Mouse (Mus musculus) T-helper 1 cell (primary cell): ENCODE results near the gene Ttc28.

Source experiments
- in situ Hi-C: fragments of 300-600 bp; cut with MboI, MseI; formaldehyde crosslinking; loops from one replicate; pipeline ENCODE4 v1.15.1; 2025; ENCODE audit warnings: high pct_unique_total_duplicates

Gene Ttc28

DNA sequence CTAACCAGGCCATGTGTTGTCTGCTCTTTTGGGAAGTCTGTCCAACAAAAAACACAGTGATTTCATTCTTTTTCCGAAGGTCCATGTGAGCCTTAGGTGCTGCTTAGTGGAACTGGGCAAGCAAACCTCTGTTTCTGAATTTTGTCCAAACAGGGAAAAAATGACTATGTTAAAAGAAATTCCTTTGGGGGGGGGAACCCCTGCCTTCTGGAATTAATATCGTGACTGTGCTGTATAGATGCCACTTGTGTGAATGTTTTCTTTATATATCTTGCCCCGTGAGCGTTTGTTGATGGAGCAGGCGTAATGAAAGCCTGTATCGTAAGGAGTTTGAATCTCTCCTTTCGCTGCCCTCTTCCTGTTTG, 127.5 kb downstream of the Ttc28 start:
- in situ Hi-C loops: no loop called here

DNA sequence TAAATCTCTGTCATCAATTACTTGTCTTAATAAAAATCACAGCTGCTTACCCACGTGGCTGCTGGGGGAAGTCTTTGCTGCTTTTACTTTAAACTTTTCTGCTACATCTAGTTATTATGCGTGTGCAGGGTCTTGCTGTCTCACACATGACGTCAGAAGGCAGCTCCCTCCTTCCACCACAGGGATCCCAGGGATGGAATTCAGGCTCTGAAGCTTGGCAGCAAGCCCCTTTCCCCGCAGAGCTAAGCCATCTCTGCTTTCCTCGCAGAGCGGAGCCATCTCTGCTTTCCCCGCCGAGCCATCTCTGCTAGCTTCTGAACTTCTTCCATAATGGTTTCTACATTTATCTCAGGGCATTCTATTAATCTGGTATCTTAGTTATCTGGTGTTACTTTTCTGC, 128.3 kb downstream of the Ttc28 start:
- in situ Hi-C loops: no loop called here

DNA sequence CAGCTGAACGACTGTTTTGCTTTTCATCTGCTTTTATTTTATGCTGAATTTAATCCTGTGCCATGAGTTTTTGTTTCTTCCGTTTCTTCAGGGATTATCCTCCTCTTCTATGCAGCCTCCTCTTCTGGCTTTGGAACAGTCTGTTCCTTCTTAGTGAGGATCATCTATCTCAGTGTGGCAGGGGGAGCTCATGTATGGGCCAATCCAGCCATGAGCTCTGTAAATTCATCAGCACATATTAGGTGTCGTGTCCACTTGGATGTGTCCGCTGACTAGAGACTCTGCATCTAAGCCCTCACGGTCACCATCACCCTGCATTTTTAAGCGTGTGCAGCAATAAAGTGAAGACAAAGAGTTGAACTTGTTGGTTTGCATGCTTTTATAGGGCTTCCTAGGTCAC, 128.8 kb downstream of the Ttc28 start:
- in situ Hi-C loops: no loop called here

DNA sequence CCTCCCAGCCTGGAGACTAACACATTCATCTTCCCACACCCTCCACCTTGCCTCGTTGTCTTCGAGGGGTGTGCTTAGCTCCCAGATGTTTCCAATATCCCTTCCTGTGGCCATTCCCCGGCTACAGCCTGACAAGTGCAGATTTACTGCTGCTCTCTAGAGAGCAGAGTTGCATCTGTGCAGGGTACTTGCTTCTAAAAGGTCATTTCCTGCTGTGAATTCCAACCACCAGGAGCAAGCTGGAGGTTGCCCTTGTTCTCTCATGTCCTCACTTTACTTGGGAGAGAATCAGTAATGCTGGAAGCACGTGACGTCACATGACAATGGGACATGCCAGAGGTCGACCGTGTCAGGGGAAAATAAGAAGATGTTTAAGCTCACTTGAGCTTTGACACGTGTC, 131.7 kb downstream of the Ttc28 start:
- in situ Hi-C loops: no loop called here

DNA sequence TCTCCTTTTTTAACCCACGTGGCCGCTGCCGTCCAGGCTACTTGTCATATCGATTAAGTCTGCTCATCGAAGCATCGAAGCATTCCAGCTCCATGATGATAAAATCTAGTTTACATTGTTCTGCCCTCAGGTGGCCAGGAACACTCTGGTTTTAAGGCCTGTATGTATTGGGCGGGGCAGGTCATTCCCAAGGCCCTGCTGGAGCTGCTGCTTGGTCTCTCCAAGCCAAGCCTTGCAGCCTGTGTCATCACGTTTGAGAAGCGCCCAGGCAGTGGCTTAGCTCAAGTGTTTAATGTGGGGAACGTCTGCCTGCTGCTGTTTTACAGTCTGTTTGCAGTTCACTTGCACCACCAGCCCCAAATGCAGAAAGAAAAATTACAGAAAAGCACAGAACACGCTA, 132.5 kb downstream of the Ttc28 start:
- in situ Hi-C loops: no loop called here

DNA sequence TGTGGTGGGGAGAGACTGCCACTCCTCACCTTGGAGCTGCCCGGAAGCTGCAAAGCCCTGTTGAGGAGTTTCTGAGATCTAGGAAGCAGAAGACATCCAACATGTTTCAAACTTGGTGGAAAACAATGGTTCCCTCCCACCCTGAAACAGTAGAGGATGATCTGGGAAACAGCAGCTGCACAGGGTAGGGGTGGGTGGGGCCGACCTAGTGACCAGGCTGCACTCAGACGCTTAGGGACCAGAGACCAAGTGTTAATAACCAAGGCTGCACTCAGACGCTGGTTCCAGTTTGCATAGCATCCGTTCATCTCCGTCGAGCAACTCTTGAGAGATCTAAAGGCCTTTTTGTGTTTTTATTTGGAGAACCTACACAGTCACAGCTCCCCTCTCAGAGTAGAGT, 133.0 kb downstream of the Ttc28 start:
- in situ Hi-C loops: no loop called here

DNA sequence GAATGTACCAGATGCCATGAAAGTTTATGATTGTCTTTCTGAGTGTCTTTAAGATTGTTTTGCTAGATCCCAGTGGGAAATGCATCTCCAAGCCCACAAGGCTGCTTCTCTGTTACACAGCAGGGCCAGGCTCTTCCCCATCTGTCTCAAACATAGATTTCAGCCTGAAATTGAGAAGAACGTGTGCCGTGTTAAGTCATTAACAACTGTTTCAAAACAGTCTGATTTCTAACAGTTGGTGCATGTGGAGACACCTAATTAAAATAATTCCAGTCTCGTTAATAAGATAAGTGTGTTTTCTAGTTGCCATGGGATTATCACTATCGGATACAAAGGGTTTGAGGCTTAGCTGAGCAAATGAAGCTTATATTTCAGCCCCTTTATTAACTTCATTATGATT, 135.4 kb downstream of the Ttc28 start:
- in situ Hi-C loops: no loop called here

DNA sequence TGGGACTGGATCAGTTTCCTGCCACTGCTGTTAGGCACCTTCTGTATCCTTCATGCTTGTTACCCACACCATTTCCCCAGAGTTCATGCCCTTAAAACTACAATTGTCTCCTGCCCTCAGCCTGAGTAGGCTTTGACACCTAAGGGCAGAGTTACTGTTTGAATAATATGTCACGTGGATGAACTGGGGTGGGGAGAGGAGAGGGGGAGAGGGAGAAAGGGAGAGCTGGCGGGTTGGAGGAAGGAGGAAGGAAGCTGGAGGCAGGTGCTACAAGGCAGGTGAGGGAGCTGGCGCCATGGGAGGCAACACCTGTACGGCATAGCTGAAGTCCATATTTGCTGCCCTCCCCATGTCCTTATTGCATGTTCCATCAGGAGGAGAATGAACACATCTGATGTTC, 137.7 kb downstream of the Ttc28 start:
- in situ Hi-C loops: no loop called here

DNA sequence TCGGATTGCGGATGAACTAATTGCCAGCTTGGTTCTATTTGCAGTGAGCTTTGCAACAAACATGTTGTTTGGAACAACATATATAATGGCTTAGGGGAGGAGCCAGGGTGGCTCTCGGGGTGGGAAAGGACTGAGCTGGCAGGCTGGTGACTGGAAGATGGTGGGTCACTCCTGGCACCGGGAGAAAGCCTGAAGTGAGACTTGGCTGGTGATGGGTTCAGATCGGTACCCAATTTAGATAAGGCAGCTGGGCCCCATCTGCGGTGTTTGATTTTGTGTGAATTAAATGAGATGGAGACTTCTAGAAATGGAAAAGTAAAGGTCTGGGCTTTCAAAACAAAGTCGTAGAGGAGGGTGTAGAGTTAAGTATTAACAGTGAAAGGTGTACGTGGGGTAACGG, 142.7 kb downstream of the Ttc28 start:
- in situ Hi-C loops: no loop called here

DNA sequence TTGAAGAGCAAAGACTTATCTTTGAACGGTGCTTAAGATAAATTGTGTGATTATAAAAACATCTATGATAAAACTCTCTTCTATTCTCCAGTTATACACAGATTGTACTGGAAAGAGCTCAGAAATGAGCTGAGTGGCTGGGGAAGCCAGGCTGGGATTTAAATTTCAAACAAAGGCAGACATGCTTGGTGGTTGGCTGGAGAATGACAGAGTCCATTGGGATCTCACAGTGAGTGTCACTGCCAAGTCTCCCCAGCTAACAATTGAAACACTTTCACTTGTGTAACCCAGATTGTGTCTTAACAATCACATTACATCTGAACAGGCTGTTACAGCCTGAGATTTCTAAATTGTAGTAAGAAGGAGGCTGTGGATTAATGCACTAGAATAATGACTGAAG, 143.3 kb downstream of the Ttc28 start:
- in situ Hi-C loops: no loop called here

DNA sequence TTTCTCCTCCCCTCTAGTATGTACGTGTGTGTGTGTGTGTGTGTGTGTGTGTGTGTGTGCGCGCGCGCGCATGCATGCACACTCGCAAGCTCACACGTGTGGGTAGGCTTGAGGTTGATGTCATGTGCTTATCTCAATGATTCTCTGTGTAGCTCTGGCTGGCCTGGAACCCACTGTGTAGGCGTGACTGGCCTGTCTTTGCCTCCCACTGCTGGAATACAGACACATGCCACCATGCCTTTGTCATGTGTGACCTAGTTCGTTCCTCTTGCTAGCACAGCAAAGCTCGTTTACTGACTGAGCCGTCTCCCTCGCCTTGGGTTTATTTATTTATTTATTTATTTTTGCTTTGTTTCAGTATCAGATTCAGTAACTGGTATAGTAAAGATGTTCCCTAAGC, 145.0 kb downstream of the Ttc28 start:
- in situ Hi-C loops: no loop called here

DNA sequence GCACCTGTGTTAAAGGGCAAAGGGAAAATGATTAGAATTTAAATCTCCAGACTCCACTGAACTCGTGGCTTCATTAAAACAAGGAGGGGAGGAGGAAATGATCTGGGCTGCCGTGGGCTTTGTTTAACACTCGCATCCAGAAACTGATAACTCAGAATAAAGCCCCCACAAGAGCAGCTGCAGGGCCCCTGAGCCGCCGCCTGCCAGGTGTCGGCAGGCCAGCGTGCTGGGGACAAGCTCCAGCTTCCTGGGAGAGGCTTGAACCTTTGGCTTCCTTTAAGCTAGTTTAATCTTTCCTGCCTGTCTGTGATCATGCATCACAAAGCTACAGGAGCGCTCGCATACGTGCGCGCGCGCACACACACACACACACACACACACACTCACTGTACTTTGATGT, 145.9 kb downstream of the Ttc28 start:
- in situ Hi-C loops: no loop called here

DNA sequence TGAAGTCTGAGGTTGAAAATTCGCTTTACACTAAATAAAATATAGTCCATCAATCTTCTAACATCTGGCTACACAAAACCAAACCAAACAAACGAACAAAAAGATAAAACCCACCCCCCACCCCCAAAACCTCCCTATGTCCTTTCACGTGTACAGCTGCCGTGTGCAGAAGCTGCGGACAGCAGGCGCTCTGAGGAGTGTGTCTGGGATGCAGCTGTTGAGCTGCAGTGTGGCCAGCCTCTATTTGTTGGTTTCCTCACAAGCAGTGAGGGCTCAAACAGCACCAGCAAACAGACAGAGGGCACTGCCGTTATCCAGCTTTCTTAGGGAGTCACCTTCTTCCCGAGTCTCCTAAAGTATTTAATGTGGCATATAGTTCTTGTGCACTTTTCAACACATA, 146.6 kb downstream of the Ttc28 start:
- in situ Hi-C loops: no loop called here

DNA sequence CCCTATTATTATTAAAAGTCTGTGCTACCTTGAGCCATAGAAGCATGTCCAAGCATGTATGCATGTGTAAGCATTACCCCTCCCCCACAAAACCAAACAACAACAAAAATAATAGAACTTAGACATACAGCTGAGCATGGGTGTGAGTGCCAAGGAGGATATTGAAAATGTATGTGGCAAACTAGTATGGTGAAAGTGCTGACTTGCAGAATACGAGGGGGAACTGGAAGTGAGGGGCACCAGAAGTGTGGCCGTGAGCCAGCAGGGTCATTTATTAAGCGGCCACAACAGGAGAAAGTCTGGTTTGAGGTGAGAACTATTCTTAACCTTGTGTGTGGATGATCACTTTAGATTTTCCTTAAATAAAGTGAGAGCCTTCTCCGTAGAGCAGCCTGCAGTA, 148.7 kb downstream of the Ttc28 start:
- in situ Hi-C loops: no loop called here

DNA sequence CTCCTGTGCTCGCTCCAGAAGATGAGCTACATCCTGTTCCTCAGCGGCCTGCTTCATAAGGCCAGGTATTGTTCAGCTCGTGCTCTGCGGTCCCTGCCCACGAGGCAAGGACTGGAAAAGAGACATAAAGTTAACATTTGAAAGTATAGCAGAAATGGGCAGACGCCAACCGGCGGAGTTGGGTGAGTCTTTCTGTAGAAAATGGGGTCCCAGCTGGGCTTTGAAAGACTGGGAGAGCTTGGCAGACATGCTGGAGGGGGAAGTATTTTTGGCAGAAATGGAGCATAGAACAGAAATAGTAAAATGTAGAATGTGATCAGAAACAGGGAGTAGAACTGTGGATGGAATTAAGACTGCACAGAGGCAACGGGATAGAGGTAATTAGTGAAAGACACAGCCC, 149.3 kb downstream of the Ttc28 start:
- in situ Hi-C loops: no loop called here

DNA sequence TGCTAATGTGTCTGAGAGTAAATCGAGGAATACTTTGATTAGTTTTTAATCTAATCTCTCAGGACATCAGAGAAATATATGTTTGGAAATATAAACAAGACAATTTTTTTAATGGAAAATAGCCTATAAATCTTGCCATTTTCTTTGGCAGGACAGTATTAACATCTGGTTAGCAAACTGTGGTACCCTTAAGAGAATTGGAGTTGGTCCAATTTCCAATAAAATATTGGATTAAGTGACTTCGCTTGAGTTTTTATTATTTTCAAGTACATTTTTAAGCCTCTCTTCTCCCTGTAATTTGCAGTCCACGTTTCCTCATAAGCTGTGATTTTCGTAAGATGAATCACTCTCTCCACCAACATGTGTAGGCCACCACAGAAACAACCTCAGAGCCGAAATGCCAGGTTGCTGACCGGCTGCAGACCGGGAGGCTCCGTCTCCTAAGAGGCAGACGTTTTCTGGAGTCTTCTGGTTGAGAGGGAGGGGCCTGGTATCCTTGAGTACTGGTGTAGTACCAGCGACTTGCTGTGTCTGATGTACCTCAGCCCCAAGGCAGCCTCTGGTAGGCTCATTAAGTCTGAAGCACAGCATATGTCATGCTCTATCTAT, 153.2 kb downstream of the Ttc28 start:
- in situ Hi-C loops: loop anchor here (10.0 kb wide), 1 partner anchor 1142 kb away; no protein-coding TSS in a partner anchor

DNA sequence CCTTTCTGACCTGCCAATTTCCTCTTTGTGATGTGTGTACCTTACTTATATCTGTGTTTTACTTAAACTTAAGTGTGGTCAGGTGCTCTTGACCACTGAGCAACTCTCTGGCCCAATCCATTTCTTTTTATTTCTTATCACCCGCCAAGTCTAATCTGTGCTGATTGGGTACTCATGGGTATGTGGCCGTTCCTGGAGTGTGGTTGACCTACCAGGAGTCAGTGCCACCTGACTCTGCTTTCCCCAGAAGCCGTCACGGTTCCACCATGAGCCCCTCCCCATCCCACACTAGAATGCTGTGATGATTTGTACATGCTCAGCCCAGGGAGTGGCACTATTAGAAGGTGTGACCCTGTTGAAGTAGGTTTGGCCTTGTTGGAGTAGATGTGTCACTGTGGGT, 153.9 kb downstream of the Ttc28 start:
- in situ Hi-C loops: loop anchor here (10.0 kb wide), 1 partner anchor 1141 kb away; no protein-coding TSS in a partner anchor

DNA sequence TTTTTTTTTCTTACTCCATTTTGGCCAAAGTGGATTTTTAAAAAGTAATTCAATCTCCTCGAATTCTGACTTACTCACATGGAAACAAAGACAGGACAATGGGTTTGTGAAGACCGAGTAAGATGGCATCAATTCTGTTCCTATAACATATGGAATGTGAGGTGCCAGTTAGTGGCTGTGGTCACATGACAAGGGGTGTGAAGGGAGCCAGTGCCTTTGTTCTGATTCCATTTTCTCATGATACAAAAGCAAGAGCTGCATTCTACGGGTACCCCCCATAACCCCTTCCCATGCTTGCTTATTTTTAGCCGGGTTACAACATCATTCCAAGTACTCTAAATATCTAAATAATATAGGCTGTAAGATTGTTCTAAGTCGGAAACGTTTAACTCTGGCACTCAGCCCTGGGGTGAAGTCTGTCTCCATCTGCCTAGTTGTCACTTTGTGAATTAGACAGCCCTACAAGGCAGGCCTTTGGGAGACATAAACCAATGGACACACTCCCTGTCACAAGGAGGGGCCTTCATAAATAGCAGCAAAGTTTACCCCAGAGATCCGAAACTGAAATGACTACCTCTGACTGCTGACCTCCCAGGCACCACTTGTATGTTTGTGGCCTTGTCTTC, 157.6 kb downstream of the Ttc28 start:
- in situ Hi-C loops: loop anchor here (10.0 kb wide), 1 partner anchor 1138 kb away; no protein-coding TSS in a partner anchor

DNA sequence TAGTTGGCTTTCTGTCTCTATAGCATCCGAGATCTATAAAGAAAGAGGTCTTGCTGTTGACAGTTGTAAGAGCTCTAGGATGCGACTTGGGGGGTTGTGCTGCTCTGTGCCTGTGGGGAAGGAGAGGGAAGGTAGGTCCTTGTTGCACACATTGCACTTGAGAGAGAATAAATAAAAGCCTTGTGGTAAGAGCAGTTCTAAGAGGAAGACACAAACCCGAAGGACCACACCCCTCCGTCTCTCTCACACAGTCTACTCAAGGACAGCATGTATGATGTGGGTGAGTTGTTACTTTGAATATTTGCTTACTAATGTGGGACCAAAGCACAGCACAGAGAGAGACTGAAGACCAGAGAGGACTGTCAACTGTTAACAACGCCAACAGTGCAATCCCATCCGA, 160.2 kb downstream of the Ttc28 start:
- in situ Hi-C loops: loop anchor here (10.0 kb wide), 1 partner anchor 1135 kb away; no protein-coding TSS in a partner anchor

DNA sequence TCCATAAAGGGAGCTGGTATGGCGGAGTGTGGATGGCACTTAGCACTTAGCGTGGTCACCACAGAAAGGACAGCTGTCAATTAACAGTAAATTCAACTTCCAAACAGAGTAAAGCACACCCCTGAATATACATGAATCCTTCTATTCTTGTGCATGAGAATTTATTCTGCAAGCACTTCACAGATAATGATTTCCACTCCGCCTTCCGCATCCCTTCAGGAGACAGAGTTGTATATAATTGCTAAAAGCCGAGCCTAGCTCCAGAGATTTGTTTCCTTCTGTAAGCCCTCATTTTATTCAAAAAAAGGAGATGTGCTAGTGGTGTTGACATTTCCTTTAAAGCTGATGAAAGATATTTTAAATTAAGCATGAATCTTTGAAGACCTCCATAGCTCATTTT, 162.3 kb downstream of the Ttc28 start:
- in situ Hi-C loops: no loop called here

DNA sequence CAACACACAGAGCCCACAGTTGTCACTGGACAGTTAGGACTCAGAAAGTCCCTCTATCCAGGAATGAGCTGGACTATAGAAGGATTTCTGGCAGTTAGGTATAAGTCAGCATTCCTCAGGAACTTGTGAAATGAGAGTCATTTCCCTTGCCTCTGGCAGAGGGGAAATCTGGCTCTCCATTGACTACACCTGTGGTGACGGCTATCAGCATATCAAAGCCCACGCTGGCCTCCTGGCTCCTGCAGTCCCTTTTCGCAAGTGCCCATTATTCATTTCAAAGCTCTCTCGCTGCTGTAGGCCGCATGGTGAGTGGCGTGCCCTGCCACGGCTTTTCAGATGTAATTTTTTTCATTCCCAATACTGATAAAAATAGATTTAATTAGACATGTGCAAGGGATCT, 164.6 kb downstream of the Ttc28 start:
- in situ Hi-C loops: no loop called here

DNA sequence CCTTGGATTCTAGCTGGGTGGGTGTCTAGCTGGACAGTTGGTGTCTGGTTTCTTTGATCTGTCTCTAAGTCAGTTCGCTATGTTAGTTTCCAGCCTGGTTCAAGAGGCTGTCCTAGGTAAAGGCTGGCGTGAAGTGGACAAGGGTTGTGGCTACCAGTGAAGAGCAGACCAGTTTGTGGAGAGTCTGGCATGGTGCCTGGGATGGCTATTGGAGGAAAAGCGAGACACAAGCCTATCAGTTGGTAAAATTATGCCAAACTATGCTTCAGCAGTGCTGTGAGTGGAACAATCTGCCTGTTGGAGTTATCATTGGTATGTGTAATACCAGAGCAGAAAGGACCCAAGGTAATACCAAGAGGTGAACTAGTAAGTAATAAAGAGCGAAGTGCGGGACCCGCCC, 166.8 kb downstream of the Ttc28 start:
- in situ Hi-C loops: no loop called here

DNA sequence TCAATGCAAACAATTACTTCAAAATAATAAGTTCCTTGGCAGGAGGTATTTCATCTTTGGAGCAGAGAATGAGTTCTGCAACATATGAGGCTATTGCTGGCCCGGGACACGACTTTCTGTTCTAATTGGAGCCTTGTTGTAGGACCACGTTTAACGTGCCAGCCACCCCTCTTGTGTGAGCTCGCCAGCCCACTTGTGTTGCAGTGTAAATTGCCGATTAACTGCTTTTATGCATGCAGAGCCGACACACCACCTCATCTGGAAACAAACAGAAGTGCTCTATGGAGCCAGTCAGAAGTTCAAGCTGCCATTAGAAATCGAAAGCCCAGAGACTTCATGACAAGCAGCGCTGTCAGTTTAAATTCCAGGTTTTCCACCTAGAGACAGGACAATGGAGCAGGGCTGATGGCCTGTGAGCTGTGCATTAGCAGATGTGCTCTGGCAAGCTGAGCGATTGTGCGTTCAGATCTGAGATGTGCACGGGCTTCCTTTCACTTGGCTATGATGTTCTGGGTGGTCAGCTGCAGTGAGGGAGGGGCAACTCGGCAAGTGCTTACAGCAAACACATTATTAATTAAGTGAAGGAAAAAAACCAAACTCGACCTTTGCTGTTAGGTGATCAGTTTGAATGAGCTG, 167.4 kb downstream of the Ttc28 start:
- in situ Hi-C loops: no loop called here
